Mouse (Mus musculus): Measurements from ENCODE around the gene Fam71a.

- no peak for TF ChIP-seq CTCF (IDR thresholded peaks at IDR 0.05; ENCODE audit: control insufficient read depth, insufficient read depth, insufficient replicate concordance, low read depth, low read length)
- peak; percentile 17; the same call in 1 of the 2 replicates for TF ChIP-seq POLR2A (IDR thresholded peaks at IDR 0.05; ENCODE audit: control insufficient read depth, low read depth, low read length)
Observed at GRCm38 (mm10) chr1:191164717-191165116, at the start of gene Fam71a.
